Mouse (Mus musculus) heart, embryonic 15.5 days (tissue): ENCODE measurements around the gene Arhgap29. TPM values are rescaled to one million over a fixed set of nuclear protein-coding genes. Genes with fewer than 3 reads are reported as not detected.

ENCODE experiments used
- ATAC-seq: fragments of 200-750 bp; cut with Nextera tagmentation; replicated peaks from 2 replicates; pipeline ENCODE4 v1.8.0; 2017; ENCODE audit warnings: low read depth, moderate TSS enrichment; ENCODE audit not compliant: insufficient number of reproducible peaks, insufficient read depth, low FRiP score
- H3K27ac ChIP-seq: fragments of 300-500 bp; sonication (generic); 2 replicates; pipeline ENCODE4 v1.5.1; 2015; ENCODE audit warnings: mild to moderate bottlenecking, inconsistent platforms
- H3K27me3 ChIP-seq: fragments of 300-500 bp; sonication (generic); 2 replicates; pipeline ENCODE4 v1.6.1; 2015; ENCODE audit warnings: inconsistent platforms
- H3K36me3 ChIP-seq: fragments of 300-500 bp; sonication (generic); 2 replicates; pipeline ENCODE4 v1.6.1; 2015; ENCODE audit warnings: mild to moderate bottlenecking, inconsistent platforms
- H3K4me1 ChIP-seq: fragments of 300-500 bp; sonication (generic); replicated peaks from 2 replicates; pipeline ENCODE4 v1.6.1; 2015; ENCODE audit warnings: inconsistent platforms
- H3K4me2 ChIP-seq: fragments of 300-500 bp; sonication (generic); 2 replicates; pipeline ENCODE4 v1.6.1; 2015; ENCODE audit warnings: inconsistent platforms, mild to moderate bottlenecking, moderate library complexity
- H3K4me3 ChIP-seq: fragments of 300-500 bp; sonication (generic); 2 replicates; pipeline ENCODE4 v1.5.1; 2015; ENCODE audit warnings: mild to moderate bottlenecking, inconsistent platforms
- H3K9ac ChIP-seq: fragments of 300-500 bp; sonication (generic); 2 replicates; pipeline ENCODE4 v1.6.1; 2015; ENCODE audit warnings: mild to moderate bottlenecking, inconsistent platforms
- H3K9me3 ChIP-seq: fragments of 300-500 bp; sonication (generic); replicated peaks from 2 replicates; pipeline ENCODE4 v1.6.1; 2016; ENCODE audit warnings: inconsistent platforms
- WGBS: fragments of 180-500 bp; shearing (Covaris S2); methylation state at CpG from one replicate; pipeline ENCODE4 v1.1.7; 2015; ENCODE audit warnings: mixed read lengths; 5-methylcytosine and 5-hydroxymethylcytosine counted together
- polyA plus RNA-seq: library from polyadenylated mRNA; unstranded; fragments of >200 nt; fragmentation: Nextera tagmentation; extraction: Ambion mirVana; gene quantifications from 2 replicates; pipeline ENCODE4 v1.2.1, GENCODE M21; 2015

Arhgap29 gene
- polyA plus RNA-seq, 1 experiment from 2014 or later: 45.3 TPM

- Histone ChIP-seq H3K27ac (peak overlapping the region; percentile 71), H3K4me2 (peak overlapping the region; percentile 59), H3K9ac (peak overlapping the region; percentile 67), H3K4me3 (peak overlapping the region; percentile 64), H3K36me3 (no peaks in the 10 kb centered on the region), H3K4me1 (peaks cover 11% of the 10 kb centered on the region), H3K9me3 (no peaks in the 10 kb centered on the region), H3K27me3 (no peaks in the 10 kb centered on the region)
- ATAC-seq: peak; percentile 100
- under 1% methylated on average over 33 of the region's 33 CpGs for WGBS
Measured at GRCm38 (mm10) chr3:121967681-121968476, 15.5 kb downstream of the Arhgap29 start.

DNA sequence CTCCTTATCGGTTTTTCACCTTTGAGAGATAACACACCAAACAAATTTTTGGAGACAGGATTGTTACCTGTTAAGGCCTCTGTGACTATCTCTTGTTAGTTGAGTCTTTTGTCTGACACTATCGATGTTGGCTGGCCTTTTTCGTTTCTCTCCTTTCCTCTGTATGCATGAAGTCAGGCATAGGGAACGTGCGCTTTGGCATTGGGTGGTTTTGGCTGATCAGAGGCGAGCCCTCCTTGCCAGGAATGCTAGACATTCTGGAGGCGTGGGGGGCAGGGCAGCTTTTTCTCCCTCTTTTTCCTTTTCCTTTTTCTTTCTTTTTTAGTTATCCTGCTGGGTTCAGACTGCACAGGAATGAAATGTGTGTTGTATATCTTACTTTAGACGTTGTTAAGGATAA is 16.3 kb downstream of the Arhgap29 start:
- 3% methylated on average over 8 of the region's 8 CpGs for WGBS
- H3K4me3 ChIP-seq: peak overlapping the region; percentile 64

DNA sequence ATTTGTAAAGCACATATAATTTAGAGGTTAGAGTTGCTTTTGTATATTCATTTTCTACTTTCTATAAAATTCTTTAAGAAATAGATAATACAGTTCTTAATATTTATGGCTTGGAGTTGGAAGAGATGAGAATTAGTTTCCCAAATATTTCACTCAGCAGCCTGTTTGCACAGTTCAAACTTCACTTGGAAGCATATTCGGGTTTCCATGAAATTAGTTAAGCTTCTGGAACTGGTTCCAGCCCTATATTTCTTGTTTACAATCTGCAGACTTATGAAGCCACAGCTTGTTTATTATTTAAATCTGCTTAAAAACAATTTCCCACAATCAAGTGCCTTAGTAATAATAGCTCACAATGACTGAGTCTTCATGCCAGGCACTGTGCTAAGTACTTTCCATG is 17.1 kb downstream of the Arhgap29 start:
- H3K4me1 ChIP-seq: peaks cover 20% of the 10 kb centered on the region
- H3K4me3 ChIP-seq: peak overlapping the region; percentile 64
- WGBS: 33% methylated on average over 1 of the region's 1 CpGs
- H3K27ac ChIP-seq: peak overlapping the region; percentile 71; the same call in 1 of the 2 replicates
- ATAC-seq: no peak
- H3K27me3 ChIP-seq: no peaks in the 10 kb centered on the region
- no peaks in the 10 kb centered on the region for H3K9me3 ChIP-seq
- no peaks in the 10 kb centered on the region for H3K36me3 ChIP-seq
- peak overlapping the region; percentile 67; the same call in 1 of the 2 replicates for H3K9ac ChIP-seq
- H3K4me2 ChIP-seq: peak overlapping the region; percentile 59

More for the DNA sequence above, 16.3 kb downstream of the Arhgap29 start:
- H3K27ac ChIP-seq: peak overlapping the region; percentile 71
- peak overlapping the region; percentile 59 for H3K4me2 ChIP-seq
- peaks cover 16% of the 10 kb centered on the region for H3K4me1 ChIP-seq
- H3K9ac ChIP-seq: peak overlapping the region; percentile 67
- no peaks in the 10 kb centered on the region for H3K27me3 ChIP-seq
- no peaks in the 10 kb centered on the region for H3K36me3 ChIP-seq
- no peaks in the 10 kb centered on the region for H3K9me3 ChIP-seq
- ATAC-seq: no peak

GRCm38 (mm10) chr3:121973761-121974160 is 21.4 kb downstream of the Arhgap29 start:
- Histone ChIP-seq H3K9ac (no peak overlapping the region), H3K27me3 (no peaks in the 10 kb centered on the region), H3K27ac (peak overlapping the region; percentile 1; the same call in 1 of the 2 replicates), H3K9me3 (no peaks in the 10 kb centered on the region), H3K4me3 (no peak overlapping the region), H3K4me2 (peak overlapping the region; percentile 17), H3K36me3 (peaks cover 6% of the 10 kb centered on the region; the same call in 1 of the 2 replicates), H3K4me1 (peaks cover 12% of the 10 kb centered on the region)
- no peak for ATAC-seq
- 28% methylated on average over 5 of the region's 5 CpGs for WGBS

DNA sequence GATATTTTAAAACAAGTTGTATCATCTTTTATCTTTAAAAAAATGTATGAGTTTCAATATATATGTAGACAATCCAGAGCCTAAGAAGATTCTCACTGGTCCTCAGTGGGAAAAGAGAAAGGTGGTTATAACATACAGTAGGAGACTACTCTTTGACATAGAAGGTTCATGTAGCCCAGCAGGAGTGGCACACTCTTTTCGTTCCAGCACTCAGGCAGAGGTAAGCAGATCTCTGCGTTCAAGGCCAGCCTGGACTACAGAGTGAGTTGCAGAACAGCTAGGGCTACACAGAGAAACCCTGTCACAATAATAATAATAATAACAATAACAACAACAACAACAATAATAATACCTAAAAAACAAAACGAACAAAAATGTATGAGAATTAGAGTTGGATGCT is 23.0 kb downstream of the Arhgap29 start:
- Histone ChIP-seq H3K4me2 (no peak overlapping the region), H3K27me3 (no peaks in the 10 kb centered on the region), H3K4me1 (peaks cover 13% of the 10 kb centered on the region), H3K36me3 (peaks cover 6% of the 10 kb centered on the region; the same call in 1 of the 2 replicates), H3K4me3 (no peak overlapping the region), H3K9ac (no peak overlapping the region), H3K9me3 (no peaks in the 10 kb centered on the region), H3K27ac (no peak overlapping the region)
- no peak for ATAC-seq
- whole genome bisulfite sequencing: 86% methylated on average over 3 of the region's 3 CpGs

- no peak for ATAC-seq
- Histone ChIP-seq H3K27me3 (no peaks in the 10 kb centered on the region), H3K9me3 (no peaks in the 10 kb centered on the region), H3K36me3 (peaks cover 28% of the 10 kb centered on the region), H3K27ac (peak overlapping the region; percentile 36; the same call in 1 of the 2 replicates), H3K9ac (no peak overlapping the region), H3K4me2 (no peak overlapping the region), H3K4me1 (peaks cover 4% of the 10 kb centered on the region; the same call in 1 of the 2 replicates), H3K4me3 (no peak overlapping the region)
- WGBS: 82% methylated on average over 4 of the region's 4 CpGs
Measured at GRCm38 (mm10) chr3:121981306-121981705, 29.0 kb downstream of the Arhgap29 start.

DNA sequence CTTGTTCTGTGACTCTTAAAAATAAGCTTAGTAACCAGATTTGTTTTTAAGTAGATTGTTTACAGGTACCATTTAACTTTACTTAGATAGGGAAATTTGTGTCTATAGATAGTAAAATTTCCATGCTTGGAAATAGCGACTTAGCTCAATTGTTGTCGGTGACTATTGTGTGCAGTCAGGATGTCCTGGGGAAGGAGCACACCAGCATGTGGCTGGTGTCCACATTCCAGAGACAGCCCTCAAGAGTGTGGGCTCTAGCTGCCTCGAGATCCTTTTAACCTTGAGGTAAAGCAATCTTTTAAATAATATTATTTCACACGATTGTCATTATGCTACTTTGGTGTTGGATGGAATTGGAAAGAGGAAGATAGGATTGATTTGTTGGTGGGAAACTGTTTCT is 30.1 kb downstream of the Arhgap29 start:
- no peak overlapping the region for H3K4me3 ChIP-seq
- no peaks in the 10 kb centered on the region for H3K27me3 ChIP-seq
- no peak overlapping the region for H3K9ac ChIP-seq
- H3K9me3 ChIP-seq: no peaks in the 10 kb centered on the region
- peaks cover 4% of the 10 kb centered on the region; the same call in 1 of the 2 replicates for H3K4me1 ChIP-seq
- H3K4me2 ChIP-seq: no peak overlapping the region
- WGBS: 47% methylated on average over 4 of the region's 4 CpGs
- peak overlapping the region; percentile 3; the same call in 1 of the 2 replicates for H3K27ac ChIP-seq
- ATAC-seq: 0 out of 2 replicates have a peak, but pooled peaks have one; percentile 50
- H3K36me3 ChIP-seq: peaks cover 23% of the 10 kb centered on the region

GRCm38 (mm10) chr3:121995125-121995524 is 42.8 kb downstream of the Arhgap29 start:
- 0 out of 2 replicates have a peak, but pooled peaks cover 3% of the 10 kb centered on the region for H3K4me1 ChIP-seq
- WGBS: 76% methylated on average over 4 of the region's 4 CpGs

DNA sequence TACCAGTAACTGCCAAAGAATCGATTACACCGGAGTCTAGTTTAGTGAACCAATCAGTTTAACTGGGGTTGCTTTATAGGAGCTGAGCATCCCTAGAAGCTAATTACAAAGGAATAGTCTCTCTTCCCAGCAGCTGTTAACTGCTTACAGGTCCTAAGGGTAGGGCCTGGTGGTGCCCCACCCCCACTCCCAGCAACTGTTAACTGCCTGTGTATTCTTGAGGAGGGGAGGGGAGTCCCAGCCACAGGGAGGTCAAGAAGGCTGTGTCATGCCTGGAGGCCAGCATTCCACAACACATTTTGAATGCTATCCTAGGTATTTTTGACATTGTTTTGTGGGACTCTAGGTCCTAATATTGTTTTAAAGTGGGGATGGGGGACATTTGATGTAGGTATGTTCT is 47.6 kb downstream of the Arhgap29 start:
- Histone ChIP-seq H3K9me3 (no peaks in the 10 kb centered on the region), H3K27ac (no peak overlapping the region), H3K4me1 (peaks cover 11% of the 10 kb centered on the region; the same call in 1 of the 2 replicates), H3K36me3 (peaks cover 14% of the 10 kb centered on the region), H3K4me3 (no peak overlapping the region), H3K9ac (no peak overlapping the region), H3K27me3 (no peaks in the 10 kb centered on the region), H3K4me2 (no peak overlapping the region)
- WGBS: 81% methylated on average over 2 of the region's 2 CpGs
- ATAC-seq: no peak

More at GRCm38 (mm10) chr3:121995125-121995524, 42.8 kb downstream of the Arhgap29 start:
- Histone ChIP-seq H3K27ac (no peak overlapping the region), H3K36me3 (peaks cover 34% of the 10 kb centered on the region), H3K4me2 (no peak overlapping the region), H3K4me3 (no peak overlapping the region), H3K9me3 (no peaks in the 10 kb centered on the region), H3K27me3 (no peaks in the 10 kb centered on the region), H3K9ac (no peak overlapping the region)
- ATAC-seq: no peak

GRCm38 (mm10) chr3:122001568-122001967 is 49.2 kb downstream of the Arhgap29 start:
- no peak for ATAC-seq
- Histone ChIP-seq H3K27ac (no peak overlapping the region), H3K4me1 (peaks cover 11% of the 10 kb centered on the region; the same call in 1 of the 2 replicates), H3K27me3 (no peaks in the 10 kb centered on the region), H3K9me3 (no peaks in the 10 kb centered on the region), H3K36me3 (peaks cover 21% of the 10 kb centered on the region), H3K4me2 (no peak overlapping the region), H3K4me3 (no peak overlapping the region), H3K9ac (no peak overlapping the region)
- 57% methylated on average over 6 of the region's 6 CpGs for WGBS

DNA sequence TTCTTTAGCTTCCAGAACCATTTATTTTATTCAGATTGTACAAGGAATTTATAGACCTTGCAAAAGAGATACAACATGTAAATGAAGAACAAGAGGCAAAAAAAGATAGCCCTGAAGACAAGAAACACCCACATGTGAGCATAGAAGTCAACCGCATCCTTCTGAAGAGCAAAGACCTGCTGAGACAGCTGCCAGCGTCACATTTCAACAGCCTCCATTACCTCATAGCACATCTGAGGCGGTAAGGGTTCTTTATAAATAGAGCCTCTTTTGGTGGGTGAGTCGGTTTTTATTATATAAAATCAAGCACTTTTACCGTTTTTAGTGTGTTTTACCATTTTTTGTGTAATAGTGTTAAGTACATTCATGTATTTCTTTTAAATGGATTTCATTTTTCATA is 57.5 kb downstream of the Arhgap29 start:
- 82% methylated on average over 5 of the region's 5 CpGs for WGBS
- Histone ChIP-seq H3K27me3 (no peaks in the 10 kb centered on the region), H3K27ac (no peak overlapping the region), H3K4me2 (no peak overlapping the region), H3K9me3 (no peaks in the 10 kb centered on the region), H3K4me3 (no peak overlapping the region), H3K4me1 (0 out of 2 replicates have a peak, but pooled peaks cover 2% of the 10 kb centered on the region), H3K9ac (no peak overlapping the region), H3K36me3 (peaks cover 77% of the 10 kb centered on the region)
- no peak for ATAC-seq
